Mouse (Mus musculus) adipose tissue, adult 10 weeks (tissue): ENCODE data around the gene Sgce. TPM values are rescaled to one million over a fixed set of nuclear protein-coding genes. Genes with fewer than 3 reads are reported as not detected.

Source experiments
- polyA plus RNA-seq: library from polyadenylated mRNA; stranded (reverse); fragments of 350-450 nt; fragmentation: Illumina TruSeq; extraction: RNeasy Lipid Tissue Mini Kit (QIAGEN cat#74804); gene quantifications from one replicate; pipeline ENCODE4 v1.2.3, GENCODE M21; 2014; ENCODE audit warnings: low read depth, low replicate concordance

Sgce gene
- 45.8 TPM for polyA plus RNA-seq

DNA sequence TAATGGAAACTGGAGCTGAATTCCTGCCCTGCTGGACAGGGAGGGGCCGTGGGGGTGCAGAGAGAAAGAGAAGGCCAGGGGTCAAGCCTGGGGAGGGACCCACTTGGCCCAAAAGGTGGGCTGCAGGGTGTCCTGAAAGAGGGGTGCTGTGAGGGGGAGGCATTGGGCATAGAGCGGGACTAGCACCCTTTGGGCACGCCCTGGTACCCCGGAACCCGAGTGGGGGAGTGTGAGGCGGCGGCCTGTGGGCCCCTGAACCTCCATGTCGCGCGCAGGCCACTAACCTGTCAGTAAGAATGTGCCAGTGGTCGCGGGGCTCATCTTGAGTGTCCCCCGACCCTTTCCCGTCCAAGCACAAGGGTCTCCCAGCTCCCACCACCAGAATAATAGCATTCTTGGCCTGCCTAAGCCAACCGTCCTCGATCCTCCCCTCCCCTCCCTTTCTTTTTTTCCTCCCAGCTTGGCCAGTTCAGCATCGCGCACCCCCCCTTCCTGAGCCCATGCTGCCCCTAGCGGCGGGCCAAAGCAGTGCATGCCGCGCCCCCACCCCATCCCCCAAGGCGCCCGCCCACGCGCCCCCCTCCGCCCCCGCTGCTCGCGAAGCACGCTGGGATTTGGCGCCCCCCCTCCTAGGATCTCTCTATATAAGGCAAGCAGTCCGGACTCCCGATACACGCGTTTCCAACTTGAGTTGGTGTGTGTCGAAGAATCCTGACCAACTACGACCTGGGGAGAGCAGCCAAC lies at the start of gene Sgce, which contains the start of gene Peg10:
Gene Sgce (minus strand): TSS at position 512 of the 744 bp plus-strand sequence.
Gene Peg10 (plus strand): TSS at position 611 of the 744 bp plus-strand sequence.

Other genes starting within 250 kb of the Sgce start
- gene Col1a2, start 242.4 kb downstream of the Sgce start, polyA plus RNA-seq, result 279 TPM
- 22.5 TPM for gene Casd1, start 146.4 kb downstream of the Sgce start, polyA plus RNA-seq
- gene Peg10, start 99 bp upstream of the Sgce start, polyA plus RNA-seq, result 1.4 TPM
- 7.4 TPM for gene Ppp1r9a, start 155.7 kb upstream of the Sgce start, polyA plus RNA-seq